Mouse (Mus musculus): ENCODE results near the gene Gnl2.

- no peak for TF ChIP-seq POLR2A (IDR thresholded peaks at IDR 0.05; ENCODE audit: borderline replicate concordance, low read depth, low read length)
- TF ChIP-seq CTCF (IDR thresholded peaks at IDR 0.05; ENCODE audit: low read depth, low read length): no peak
These were observed 26.6 kb upstream of the Gnl2 start for GRCm38 (mm10) chr4:124989787-124990253.
